Mouse (Mus musculus) midbrain, embryonic 15.5 days (tissue): ENCODE results near the gene Cd72. TPM values are rescaled to one million over a fixed set of nuclear protein-coding genes. Genes with fewer than 3 reads are reported as not detected.

Source experiments
- polyA plus RNA-seq: library from polyadenylated mRNA; unstranded; fragments of >200 nt; fragmentation: Nextera tagmentation; extraction: Ambion mirVana; gene quantifications from 2 replicates; pipeline ENCODE4 v1.2.1, GENCODE M21; 2015

Cd72 gene
- polyA plus RNA-seq, 1 experiment from 2014 or later: 6.0 TPM

Other genes starting within 250 kb of the Cd72 start
- 0.46 and 0.89 TPM in 2 replicates for gene Atp8b5, start 187.5 kb downstream of the Cd72 start, polyA plus RNA-seq
- 104 and 107 TPM in 2 replicates for gene Rusc2, start 72.6 kb downstream of the Cd72 start, polyA plus RNA-seq
- 0.52 and 1.7 TPM in 2 replicates for gene Fam166b, start 25.5 kb downstream of the Cd72 start, polyA plus RNA-seq
- 16.7 and 17.1 TPM in 2 replicates for gene Tesk1, start 12.7 kb downstream of the Cd72 start, polyA plus RNA-seq
- not detected in 2 replicates for gene Sit1, start 29.1 kb upstream of the Cd72 start, polyA plus RNA-seq
- 81.4 and 82.8 TPM in 2 replicates for gene Ccdc107, start 38.3 kb upstream of the Cd72 start, polyA plus RNA-seq
- gene Arhgef39, start 45.1 kb upstream of the Cd72 start, polyA plus RNA-seq: 6.2 and 7.0 TPM in 2 replicates
- 0.32 and 0.49 TPM in 2 replicates for gene Car9, start 52.3 kb upstream of the Cd72 start, polyA plus RNA-seq
- gene Tpm2, start 69.1 kb upstream of the Cd72 start, polyA plus RNA-seq: 9.8 and 10.7 TPM in 2 replicates
- gene Creb3, start 107.7 kb upstream of the Cd72 start, polyA plus RNA-seq: 82.7 and 94.0 TPM in 2 replicates
- gene Tln1, start 108.1 kb upstream of the Cd72 start, polyA plus RNA-seq: 58.8 and 61.0 TPM in 2 replicates
- gene Rgp1, start 124.1 kb upstream of the Cd72 start, polyA plus RNA-seq: 24.8 and 25.7 TPM in 2 replicates
- 67.9 and 71.0 TPM in 2 replicates for gene Gba2, start 124.2 kb upstream of the Cd72 start, polyA plus RNA-seq
- 1.3 and 1.9 TPM in 2 replicates for gene Msmp, start 129.9 kb upstream of the Cd72 start, polyA plus RNA-seq
- gene Npr2, start 177.3 kb upstream of the Cd72 start, polyA plus RNA-seq: 12.8 and 16.0 TPM in 2 replicates
- gene Spag8, start 199.0 kb upstream of the Cd72 start, polyA plus RNA-seq: 7.7 and 8.9 TPM in 2 replicates
- 64.9 and 65.5 TPM in 2 replicates for gene Hint2, start 201.8 kb upstream of the Cd72 start, polyA plus RNA-seq
- 15.7 and 17.7 TPM in 2 replicates for gene Tmem8b, start 214.3 kb upstream of the Cd72 start, polyA plus RNA-seq
- 1.3 and 1.6 TPM in 2 replicates for gene Fam221b, start 214.5 kb upstream of the Cd72 start, polyA plus RNA-seq
- not detected in 2 replicates for gene Olfr70, start 246.2 kb upstream of the Cd72 start, polyA plus RNA-seq